13 mouse cellular contexts compared by ENCODE assay signal in genomic region chr2:146576298-146576905, GRCm38 (mm10).
DNase-seq lines count a peak whose midpoint lies in the region; ATAC-seq and TF ChIP-seq lines count a peak whose summit lies in the region.
"Had no signal": no experiment of that assay in that cellular context is flagged by ENCODE, and none has a peak within 500 bp of the region (broad histone marks: within the 10 kb centered on the region; RNA-seq: fewer than 3 reads in every experiment).

No protein-coding gene starts in this region.

- no peak for DNase-seq in heart, adult 11 months
- DNase-seq in kidney, adult 8-10 months = peak; percentile 69 to 87
- DNase-seq in urinary bladder, postnatal 10 days (ENCODE audit: low spot score) = no peak
- no peak for DNase-seq in lung, adult 2 months
- DNase-seq: cerebellum, adult 9-10 months; gastrocnemius, postnatal 10 days; lung, embryonic 14.5 days had no signal

- H3K36me3 ChIP-seq in heart, embryonic 12.5 days = no peaks in the 10 kb centered on the region
- no peaks in the 10 kb centered on the region for H3K36me3 ChIP-seq in liver, embryonic 16.5 days (ENCODE audit: control insufficient read depth, insufficient read depth)
- no peaks in the 10 kb centered on the region for H3K36me3 ChIP-seq in forebrain, embryonic 12.5 days (replicated peaks)

- no peak overlapping the region for H3K4me3 ChIP-seq in heart, embryonic 12.5 days
- H3K4me3 ChIP-seq in bone marrow macrophage, adult 2 months (ENCODE audit: insufficient read depth, low read length) = no peak overlapping the region
- no peak overlapping the region for H3K4me3 ChIP-seq in liver, embryonic 16.5 days (ENCODE audit: low read depth, low read length)
- H3K4me3 ChIP-seq in lung, adult 2 months (replicated peaks; ENCODE audit: extremely low read depth, low read depth, low read length) = no peak overlapping the region
- no peak overlapping the region for H3K4me3 ChIP-seq in forebrain, embryonic 12.5 days (replicated peaks)
- H3K4me3 ChIP-seq: myocyte had no signal

- WGBS in heart, embryonic 12.5 days = 42% methylated on average over 4 of the region's 4 CpGs
- WGBS in liver, embryonic 16.5 days (ENCODE audit: insufficient replicate concordance) = 27% methylated on average over 4 of the region's 4 CpGs
- 21% methylated on average over 4 of the region's 4 CpGs for WGBS in lung, adult 2 months
- 80% methylated on average over 4 of the region's 4 CpGs for WGBS in forebrain, embryonic 12.5 days

- no peak for TF ChIP-seq POLR2A in bone marrow macrophage, adult 2 months (IDR thresholded peaks at IDR 0.05; ENCODE audit: borderline replicate concordance, low read depth, low read length)
- no peak for TF ChIP-seq POLR2A in lung, adult 2 months (IDR thresholded peaks at IDR 0.05; ENCODE audit: borderline replicate concordance, extremely low read depth, low read depth, low read length)

- H3K27ac ChIP-seq in heart, embryonic 12.5 days (ENCODE audit: poor library complexity, severe bottlenecking) = peak overlapping the region; percentile 50
- peak overlapping the region; percentile 57 for H3K27ac ChIP-seq in bone marrow macrophage, adult 2 months (ENCODE audit: insufficient read depth, low read depth, low read length)
- H3K27ac ChIP-seq in liver, embryonic 16.5 days (ENCODE audit: low read length) = peak overlapping the region; percentile 31
- H3K27ac ChIP-seq in forebrain, embryonic 12.5 days = no peak overlapping the region

- no peaks in the 10 kb centered on the region for H3K27me3 ChIP-seq in heart, embryonic 12.5 days (replicated peaks)
- H3K27me3 ChIP-seq in liver, embryonic 16.5 days (ENCODE audit: control insufficient read depth, insufficient read depth, low read depth, low read length) = no peaks in the 10 kb centered on the region
- H3K27me3 ChIP-seq in forebrain, embryonic 12.5 days = no peaks in the 10 kb centered on the region

- no peak for ATAC-seq in heart, embryonic 12.5 days (ENCODE audit: insufficient number of reproducible peaks, low FRiP score)
- peak; percentile 55 for ATAC-seq in liver, embryonic 16.5 days (ENCODE audit: low read depth)
- ATAC-seq in forebrain, embryonic 12.5 days (ENCODE audit: low FRiP score) = no peak
- ATAC-seq: hindbrain, embryonic 16.5 days had no signal

- TF ChIP-seq CTCF in bone marrow macrophage, adult 2 months (IDR thresholded peaks at IDR 0.05; ENCODE audit: low read depth, low read length) = no peak
- no peak for TF ChIP-seq CTCF in lung, adult 2 months (IDR thresholded peaks at IDR 0.05; ENCODE audit: insufficient read depth, low read length)

- no peaks in the 10 kb centered on the region for H3K9me3 ChIP-seq in heart, embryonic 12.5 days (replicated peaks)
- H3K9me3 ChIP-seq in liver, embryonic 16.5 days (replicated peaks; ENCODE audit: control insufficient read depth, low read length) = no peaks in the 10 kb centered on the region
- no peaks in the 10 kb centered on the region for H3K9me3 ChIP-seq in forebrain, embryonic 12.5 days

- H3K9ac ChIP-seq in heart, embryonic 12.5 days = no peak overlapping the region
- no peak overlapping the region for H3K9ac ChIP-seq in liver, embryonic 16.5 days (ENCODE audit: low read depth, low read length)
- no peak overlapping the region for H3K9ac ChIP-seq in forebrain, embryonic 12.5 days
- H3K9ac ChIP-seq: lung, embryonic 14.5 days had no signal

- no peak overlapping the region for H3K4me2 ChIP-seq in heart, embryonic 12.5 days
- no peak overlapping the region for H3K4me2 ChIP-seq in liver, embryonic 16.5 days (ENCODE audit: low read depth, low read length)
- no peak overlapping the region for H3K4me2 ChIP-seq in forebrain, embryonic 12.5 days
- H3K4me2 ChIP-seq: lung, embryonic 14.5 days had no signal

- peaks cover 20% of the 10 kb centered on the region for H3K4me1 ChIP-seq in heart, embryonic 12.5 days (replicated peaks)
- H3K4me1 ChIP-seq in bone marrow macrophage, adult 2 months (ENCODE audit: control insufficient read depth, insufficient read depth, low read length) = peaks cover 22% of the 10 kb centered on the region
- H3K4me1 ChIP-seq in liver, embryonic 16.5 days (ENCODE audit: control insufficient read depth, low read depth, low read length) = no peaks in the 10 kb centered on the region
- H3K4me1 ChIP-seq in lung, adult 2 months (ENCODE audit: control insufficient read depth, insufficient read depth, low read length) = peaks cover 2% of the 10 kb centered on the region
- no peaks in the 10 kb centered on the region for H3K4me1 ChIP-seq in forebrain, embryonic 12.5 days

Comparison
In these comparisons a context has a peak if more than half of its experiments do, and no peak if none do; other contexts are left out.
1. DNase-seq: peak in kidney, adult 8-10 months (2 of 2); none in heart, adult 11 months (single experiment), urinary bladder, postnatal 10 days (single experiment) and lung, adult 2 months (single experiment).